Mouse (Mus musculus) hindbrain, embryonic 10.5 days (tissue): ENCODE results near the gene Prox1. TPM values are rescaled to one million over a fixed set of nuclear protein-coding genes. Genes with fewer than 3 reads are reported as not detected.
A peak's percentile ranks its signal among the peaks of the same experiment; 100 is the strongest.

Source experiments
- DNase-seq: peaks from one replicate; pipeline ENCODE4 v3.0.0-alpha.2; 2017; ENCODE audit warnings: low spot score
- H3K27ac ChIP-seq: fragments of 300-500 bp; sonication (generic); 2 replicates; pipeline ENCODE4 v1.5.1; 2016; ENCODE audit warnings: mild to moderate bottlenecking, moderate library complexity
- H3K27me3 ChIP-seq: fragments of 300-500 bp; sonication (generic); 2 replicates; pipeline ENCODE4 v1.6.1; 2016; ENCODE audit warnings: mild to moderate bottlenecking; ENCODE audit not compliant: poor library complexity, insufficient read depth, severe bottlenecking
- H3K36me3 ChIP-seq: fragments of 300-500 bp; sonication (generic); 2 replicates; pipeline ENCODE4 v1.6.1; 2016; ENCODE audit warnings: mild to moderate bottlenecking, moderate library complexity
- H3K4me1 ChIP-seq: fragments of 300-500 bp; sonication (generic); replicated peaks from 2 replicates; pipeline ENCODE4 v1.6.1; 2016; ENCODE audit warnings: mild to moderate bottlenecking
- H3K4me3 ChIP-seq: fragments of 300-500 bp; sonication (generic); 2 replicates; pipeline ENCODE4 v1.5.1; 2016; ENCODE audit warnings: mild to moderate bottlenecking, moderate library complexity
- H3K9me3 ChIP-seq: fragments of 300-500 bp; sonication (generic); 2 replicates; pipeline ENCODE4 v1.6.1; 2016; ENCODE audit warnings: mild to moderate bottlenecking, moderate library complexity
- WGBS: fragments of 180-500 bp; shearing (Covaris S2); methylation state at CpG from one replicate; pipeline ENCODE4 v1.1.7; 2016; 5-methylcytosine and 5-hydroxymethylcytosine counted together
- polyA plus RNA-seq: library from polyadenylated mRNA; unstranded; fragments of >200 nt; fragmentation: Nextera tagmentation; extraction: Ambion mirVana; gene quantifications from 2 replicates; pipeline ENCODE4 v1.2.1, GENCODE M21; 2016

The Prox1 gene
- polyA plus RNA-seq, result 7.5 and 9.4 TPM in 2 replicates

- H3K27me3 ChIP-seq, result peaks cover 53% of the 10 kb centered on the region
- peak within 1 kb of the TSS; percentile 93 for H3K27ac ChIP-seq
- peak; percentile 91 for DNase-seq
- H3K36me3 ChIP-seq, result no peaks in the 10 kb centered on the region
- peaks cover 78% of the 10 kb centered on the region for H3K4me1 ChIP-seq
- peak within 1 kb of the TSS; percentile 84 for H3K4me3 ChIP-seq
- H3K9me3 ChIP-seq, result no peaks in the 10 kb centered on the region
- WGBS, result under 1% methylated on average over 62 of the region's 62 CpGs
Measured at GRCm38 (mm10) chr1:190169911-190170818, at the start of gene Prox1. Gene Prox1, minus strand, starts transcription at chr1:190170714.

GRCm38 (mm10) chr1:190216621-190217020, 46.1 kb upstream of the Prox1 start:
- WGBS, result 74% methylated on average over 15 of the region's 15 CpGs
- H3K4me3 ChIP-seq, result no peak overlapping the region
- H3K36me3 ChIP-seq, result no peaks in the 10 kb centered on the region
- 0 out of 2 replicates have a peak, but pooled peaks cover 3% of the 10 kb centered on the region for H3K9me3 ChIP-seq
- no peaks in the 10 kb centered on the region for H3K27me3 ChIP-seq
- no peak overlapping the region for H3K27ac ChIP-seq
- H3K4me1 ChIP-seq, result peaks cover 10% of the 10 kb centered on the region; the same call in 1 of the 2 replicates
- no peak for DNase-seq

GRCm38 (mm10) chr1:190214626-190215025, 44.1 kb upstream of the Prox1 start:
- Histone ChIP-seq H3K4me3 (no peak overlapping the region), H3K27ac (no peak overlapping the region), H3K36me3 (no peaks in the 10 kb centered on the region), H3K9me3 (0 out of 2 replicates have a peak, but pooled peaks cover 3% of the 10 kb centered on the region), H3K4me1 (0 out of 2 replicates have a peak, but pooled peaks cover 5% of the 10 kb centered on the region), H3K27me3 (no peaks in the 10 kb centered on the region)
- DNase-seq, result no peak
- 76% methylated on average over 7 of the region's 7 CpGs for WGBS

- DNase-seq, result no peak
- WGBS, result 90% methylated on average over 6 of the region's 6 CpGs
- peaks cover 5% of the 10 kb centered on the region for H3K27me3 ChIP-seq
- H3K36me3 ChIP-seq, result no peaks in the 10 kb centered on the region
- 0 out of 2 replicates have a peak, but pooled peaks cover 5% of the 10 kb centered on the region for H3K4me1 ChIP-seq
- no peak overlapping the region for H3K27ac ChIP-seq
- no peak overlapping the region for H3K4me3 ChIP-seq
- 0 out of 2 replicates have a peak, but pooled peaks cover 3% of the 10 kb centered on the region for H3K9me3 ChIP-seq
Measured at GRCm38 (mm10) chr1:190213175-190213574, 42.7 kb upstream of the Prox1 start.

GRCm38 (mm10) chr1:190207246-190207645, 36.7 kb upstream of the Prox1 start:
- DNase-seq, result no peak
- no peak overlapping the region; the same call in 1 of the 2 replicates for H3K27ac ChIP-seq
- H3K9me3 ChIP-seq, result no peaks in the 10 kb centered on the region

GRCm38 (mm10) chr1:190205691-190206090, 35.2 kb upstream of the Prox1 start:
- Histone ChIP-seq H3K27me3 (peaks cover 20% of the 10 kb centered on the region), H3K36me3 (no peaks in the 10 kb centered on the region), H3K4me3 (no peak overlapping the region), H3K9me3 (no peaks in the 10 kb centered on the region), H3K27ac (no peak overlapping the region), H3K4me1 (peaks cover 10% of the 10 kb centered on the region; the same call in 1 of the 2 replicates)
- no peak for DNase-seq
- WGBS, result 93% methylated on average over 2 of the region's 2 CpGs

More at GRCm38 (mm10) chr1:190207246-190207645, 36.7 kb upstream of the Prox1 start:
- Histone ChIP-seq H3K36me3 (no peaks in the 10 kb centered on the region), H3K4me3 (no peak overlapping the region), H3K4me1 (peaks cover 10% of the 10 kb centered on the region; the same call in 1 of the 2 replicates), H3K27me3 (peaks cover 20% of the 10 kb centered on the region)
- WGBS, result 87% methylated on average over 8 of the region's 8 CpGs

- peaks cover 20% of the 10 kb centered on the region for H3K27me3 ChIP-seq
- H3K4me1 ChIP-seq, result peaks cover 10% of the 10 kb centered on the region; the same call in 1 of the 2 replicates
- 26% methylated on average over 10 of the region's 10 CpGs for WGBS
- no peaks in the 10 kb centered on the region for H3K9me3 ChIP-seq
- no peak overlapping the region for H3K4me3 ChIP-seq
- DNase-seq, result no peak
- no peaks in the 10 kb centered on the region for H3K36me3 ChIP-seq
- H3K27ac ChIP-seq, result no peak overlapping the region
Measured at GRCm38 (mm10) chr1:190204378-190205070, 34.0 kb upstream of the Prox1 start.

GRCm38 (mm10) chr1:190201696-190202095, 31.2 kb upstream of the Prox1 start:
- Histone ChIP-seq H3K4me1 (peaks cover 10% of the 10 kb centered on the region; the same call in 1 of the 2 replicates), H3K27me3 (no peaks in the 10 kb centered on the region), H3K36me3 (no peaks in the 10 kb centered on the region), H3K27ac (no peak overlapping the region), H3K9me3 (peaks cover under 1% of the 10 kb centered on the region; the same call in 1 of the 2 replicates), H3K4me3 (no peak overlapping the region)
- no peak for DNase-seq
- 86% methylated on average over 6 of the region's 6 CpGs for WGBS

GRCm38 (mm10) chr1:190200996-190201395, 30.5 kb upstream of the Prox1 start:
- WGBS, result 92% methylated on average over 4 of the region's 4 CpGs
- H3K36me3 ChIP-seq, result no peaks in the 10 kb centered on the region
- no peak overlapping the region for H3K27ac ChIP-seq
- H3K27me3 ChIP-seq, result no peaks in the 10 kb centered on the region
- peaks cover 2% of the 10 kb centered on the region; the same call in 1 of the 2 replicates for H3K9me3 ChIP-seq
- H3K4me3 ChIP-seq, result no peak overlapping the region
- peaks cover 10% of the 10 kb centered on the region; the same call in 1 of the 2 replicates for H3K4me1 ChIP-seq
- no peak for DNase-seq

- WGBS, result 83% methylated on average over 2 of the region's 2 CpGs
- Histone ChIP-seq H3K27me3 (peaks cover 3% of the 10 kb centered on the region; the same call in 1 of the 2 replicates), H3K9me3 (peaks cover 2% of the 10 kb centered on the region; the same call in 1 of the 2 replicates), H3K4me1 (no peaks in the 10 kb centered on the region), H3K27ac (no peak overlapping the region), H3K36me3 (no peaks in the 10 kb centered on the region), H3K4me3 (no peak overlapping the region)
- no peak for DNase-seq
Measured at GRCm38 (mm10) chr1:190198247-190198646, 27.7 kb upstream of the Prox1 start.

GRCm38 (mm10) chr1:190192011-190192410, 21.5 kb upstream of the Prox1 start:
- Histone ChIP-seq H3K27ac (no peak overlapping the region), H3K4me1 (peaks cover 22% of the 10 kb centered on the region), H3K9me3 (peaks cover 2% of the 10 kb centered on the region; the same call in 1 of the 2 replicates), H3K4me3 (no peak overlapping the region), H3K36me3 (no peaks in the 10 kb centered on the region), H3K27me3 (peaks cover 23% of the 10 kb centered on the region)
- 49% methylated on average over 13 of the region's 13 CpGs for WGBS
- DNase-seq, result no peak

GRCm38 (mm10) chr1:190190231-190190965, 19.9 kb upstream of the Prox1 start:
- H3K9me3 ChIP-seq, result no peaks in the 10 kb centered on the region
- H3K4me1 ChIP-seq, result peaks cover 22% of the 10 kb centered on the region
- no peak overlapping the region for H3K27ac ChIP-seq
- WGBS, result 50% methylated on average over 10 of the region's 10 CpGs
- no peak for DNase-seq
- no peaks in the 10 kb centered on the region for H3K36me3 ChIP-seq
- no peak overlapping the region for H3K4me3 ChIP-seq
- peaks cover 27% of the 10 kb centered on the region for H3K27me3 ChIP-seq
